Mouse (Mus musculus) thymus, postnatal 14 days (tissue): ENCODE measurements around the gene Myo1b.

Source experiments
- DNase-seq: peaks from one replicate; pipeline ENCODE4 v3.0.0; 2021

Gene Myo1b

DNA sequence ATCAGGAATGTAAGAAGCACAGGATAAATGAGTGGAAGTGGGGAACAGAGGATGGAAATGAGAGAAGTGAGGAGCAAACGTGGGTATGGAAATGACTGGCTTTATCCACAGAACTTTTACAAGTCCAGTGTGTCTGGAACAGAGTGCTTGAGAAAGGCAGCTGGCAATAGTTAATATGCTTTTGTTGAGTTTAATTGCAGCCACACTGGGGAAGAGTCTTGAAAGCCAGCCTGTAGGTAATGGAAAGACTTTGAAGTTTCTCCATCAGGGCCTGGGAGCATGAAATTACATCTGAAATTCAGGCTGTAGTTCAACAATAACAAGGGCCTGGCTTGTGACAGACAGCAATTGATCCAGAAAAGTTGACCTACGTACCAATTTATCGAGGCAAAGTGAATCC, 209.8 kb downstream of the Myo1b start:
- DNase-seq: no peak

DNA sequence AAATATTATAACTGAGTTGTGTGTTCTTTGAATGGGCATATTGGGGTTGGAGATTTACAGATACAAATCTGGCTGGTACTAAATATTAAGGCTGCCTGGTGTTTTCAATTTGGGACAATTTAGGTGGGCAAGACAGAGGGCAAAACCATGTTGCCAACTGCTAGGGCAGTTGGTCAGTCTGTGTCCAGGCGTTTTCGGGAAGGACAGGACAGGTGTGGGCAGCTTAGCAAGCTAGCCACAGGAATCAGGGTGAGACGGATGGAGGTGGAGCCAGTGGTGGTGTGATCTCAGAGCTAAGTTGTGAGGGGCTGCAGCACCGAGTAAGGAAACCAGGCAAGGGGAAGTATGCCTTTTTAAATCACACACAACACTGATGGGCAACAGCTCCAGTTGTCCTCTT, 211.3 kb downstream of the Myo1b start:
- no peak for DNase-seq
